Comparison of ENCODE assay signal across 9 mouse cellular contexts in the genomic region with DNA sequence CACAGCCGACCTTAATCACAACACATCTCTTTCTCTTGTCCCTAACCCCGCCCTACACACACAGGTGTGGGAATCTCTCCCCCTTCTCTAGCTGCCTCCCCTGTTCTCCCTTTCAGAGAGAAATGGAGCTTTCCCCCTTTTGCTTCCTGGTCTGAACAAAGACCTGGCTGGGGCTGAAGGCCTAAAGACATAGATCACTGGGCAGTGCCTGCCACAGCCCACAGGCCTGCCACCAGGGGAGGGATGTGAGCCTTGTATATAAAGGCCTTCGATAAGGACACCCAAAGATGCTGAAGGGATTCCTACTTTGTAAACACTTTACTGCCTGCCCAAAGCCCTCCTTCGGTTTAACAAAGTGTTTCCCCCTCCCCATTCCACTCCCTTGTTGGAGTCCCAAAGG. TPM values are rescaled to one million over a fixed set of nuclear protein-coding genes. Genes with fewer than 3 reads are reported as not detected.
A peak's percentile ranks its signal among the peaks of the same experiment; 100 is the strongest.
DNase-seq lines count a peak whose midpoint lies in the region; ATAC-seq and TF ChIP-seq lines count a peak whose summit lies in the region.
"Had no signal": no experiment of that assay in that cellular context is flagged by ENCODE, and none has a peak within 500 bp of the region (broad histone marks: within the 10 kb centered on the region; RNA-seq: fewer than 3 reads in every experiment).

No protein-coding gene starts in this region.

- peak; percentile 20; the same call in 1 of the 2 replicates for ATAC-seq in kidney, embryonic 14.5 days (ENCODE audit: low FRiP score, low TSS enrichment)
- no peak for ATAC-seq in forebrain, embryonic 16.5 days
- no peak for ATAC-seq in midbrain, embryonic 14.5 days (ENCODE audit: low FRiP score, low TSS enrichment)
- no peak for ATAC-seq in cerebellum, adult (ENCODE audit: insufficient number of reproducible peaks, low FRiP score, low TSS enrichment)

- H3K4me2 ChIP-seq in kidney, embryonic 14.5 days (replicated peaks; ENCODE audit: low read depth, low read length), result peak overlapping the region; percentile 15; the same call in 1 of the 2 replicates
- H3K4me2 ChIP-seq in forebrain, embryonic 16.5 days (ENCODE audit: low read length), result peak overlapping the region; percentile 97
- H3K4me2 ChIP-seq in midbrain, embryonic 14.5 days (ENCODE audit: low read length), result peak overlapping the region; percentile 92

- no peaks in the 10 kb centered on the region for H3K9me3 ChIP-seq in kidney, embryonic 14.5 days (ENCODE audit: control insufficient read depth, low read length)
- no peaks in the 10 kb centered on the region for H3K9me3 ChIP-seq in forebrain, embryonic 16.5 days (ENCODE audit: control insufficient read depth, low read length)
- H3K9me3 ChIP-seq in midbrain, embryonic 14.5 days (ENCODE audit: control insufficient read depth, low read length), result no peaks in the 10 kb centered on the region

- TF ChIP-seq POLR2A in cortical plate, adult 2 months (IDR thresholded peaks at IDR 0.05; ENCODE audit: extremely low read depth, insufficient read depth, low read length), result no peak

- no peak for TF ChIP-seq CTCF in cortical plate, adult 2 months (IDR thresholded peaks at IDR 0.05; ENCODE audit: extremely low read depth, insufficient read depth, low read length)

- peaks cover 49% of the 10 kb centered on the region for H3K27me3 ChIP-seq in kidney, embryonic 14.5 days (ENCODE audit: control insufficient read depth, insufficient read depth, low read length)
- peaks cover 24% of the 10 kb centered on the region for H3K27me3 ChIP-seq in forebrain, embryonic 16.5 days (replicated peaks; ENCODE audit: control insufficient read depth, insufficient read depth, low read length)
- H3K27me3 ChIP-seq in midbrain, embryonic 14.5 days (ENCODE audit: control insufficient read depth, insufficient read depth, low read length), result peaks cover 23% of the 10 kb centered on the region; the same call in 1 of the 2 replicates
- H3K27me3 ChIP-seq: CH12.LX had no signal

- H3K27ac ChIP-seq in kidney, embryonic 14.5 days (ENCODE audit: low read depth, low read length), result no peak overlapping the region; the same call in 1 of the 2 replicates
- H3K27ac ChIP-seq in cortical plate, adult 2 months (ENCODE audit: insufficient read depth, low read length), result no peak overlapping the region
- no peak overlapping the region for H3K27ac ChIP-seq in forebrain, embryonic 16.5 days (ENCODE audit: low read length)
- H3K27ac ChIP-seq in midbrain, embryonic 14.5 days (replicated peaks; ENCODE audit: low read depth, low read length), result peak overlapping the region; percentile 70; the same call in 1 of the 2 replicates

- 3% methylated on average over 4 of the region's 4 CpGs for WGBS in kidney, embryonic 14.5 days
- 11% methylated on average over 4 of the region's 4 CpGs for WGBS in forebrain, embryonic 16.5 days
- WGBS in midbrain, embryonic 14.5 days, result 6% methylated on average over 4 of the region's 4 CpGs

- H3K9ac ChIP-seq in kidney, embryonic 14.5 days (ENCODE audit: low read depth, low read length), result no peak overlapping the region
- H3K9ac ChIP-seq in forebrain, embryonic 16.5 days (replicated peaks; ENCODE audit: low read depth, low read length), result peak overlapping the region; percentile 73
- H3K9ac ChIP-seq in midbrain, embryonic 14.5 days (replicated peaks; ENCODE audit: low read length), result peak overlapping the region; percentile 75

- H3K4me3 ChIP-seq in kidney, embryonic 14.5 days (ENCODE audit: low read length), result peak overlapping the region; percentile 51; the same call in 1 of the 2 replicates
- H3K4me3 ChIP-seq in cortical plate, adult 2 months (ENCODE audit: insufficient read depth, low read length), result peak overlapping the region; percentile 92
- H3K4me3 ChIP-seq in forebrain, embryonic 16.5 days (replicated peaks; ENCODE audit: low read length), result peak overlapping the region; percentile 66
- H3K4me3 ChIP-seq in midbrain, embryonic 14.5 days (replicated peaks; ENCODE audit: low read depth, low read length), result peak overlapping the region; percentile 66

- H3K36me3 ChIP-seq in kidney, embryonic 14.5 days (ENCODE audit: control insufficient read depth, insufficient read depth, low read length), result no peaks in the 10 kb centered on the region
- H3K36me3 ChIP-seq in forebrain, embryonic 16.5 days (ENCODE audit: control insufficient read depth, insufficient read depth), result no peaks in the 10 kb centered on the region
- H3K36me3 ChIP-seq in midbrain, embryonic 14.5 days (ENCODE audit: control insufficient read depth, insufficient read depth, low read length), result no peaks in the 10 kb centered on the region

- 0 out of 2 replicates have a peak, but pooled peaks cover 12% of the 10 kb centered on the region for H3K4me1 ChIP-seq in kidney, embryonic 14.5 days (ENCODE audit: control insufficient read depth, insufficient read depth, low read length)
- peaks cover 5% of the 10 kb centered on the region; the same call in 1 of the 2 replicates for H3K4me1 ChIP-seq in cortical plate, adult 2 months (ENCODE audit: control insufficient read depth, insufficient read depth, low read length)
- peaks cover 32% of the 10 kb centered on the region for H3K4me1 ChIP-seq in forebrain, embryonic 16.5 days (replicated peaks; ENCODE audit: control insufficient read depth, insufficient read depth, low read length)
- H3K4me1 ChIP-seq in midbrain, embryonic 14.5 days (ENCODE audit: control insufficient read depth, insufficient read depth, low read length), result peaks cover 19% of the 10 kb centered on the region

- DNase-seq in kidney, postnatal 36 days, result no peak
- DNase-seq in midbrain, embryonic 14.5 days, result peak; percentile 56
- no peak for DNase-seq in cerebellum, postnatal 4 days (ENCODE audit: low spot score in 2 of 2)
- DNase-seq in urinary bladder, postnatal 14 days (ENCODE audit: low spot score), result no peak

RNA-seq across cellular contexts. Expression of a gene that starts 0.8 kb away (rescaled TPM):
- 3.6 and 4.6 TPM in 2 replicates for polyA plus RNA-seq in kidney, embryonic 14.5 days (2014; fragmentation: Nextera tagmentation; extraction: Ambion mirVana)
- polyA plus RNA-seq in cortical plate, adult 2 months (2012; rRNA removed), result 22.9 and 24.0 TPM in 2 replicates
- 7.9 and 8.1 TPM in 2 replicates for polyA plus RNA-seq in forebrain, embryonic 16.5 days (2015; fragmentation: Nextera tagmentation; extraction: Ambion mirVana)
- polyA plus RNA-seq in midbrain, embryonic 14.5 days (2014; fragmentation: Nextera tagmentation; extraction: Ambion mirVana), result 15.7 and 17.2 TPM in 2 replicates

Comparison
In these comparisons a context has a peak if more than half of its experiments do, and no peak if none do; other contexts are left out.
1. H3K4me2 ChIP-seq: peak in every context shown above with its lines; median percentile 97 in forebrain, embryonic 16.5 days; 92 in midbrain, embryonic 14.5 days; 15 in kidney, embryonic 14.5 days.